Mouse (Mus musculus) heart, postnatal 0 days (tissue): ENCODE measurements around the gene Nae1. TPM values are rescaled to one million over a fixed set of nuclear protein-coding genes. Genes with fewer than 3 reads are reported as not detected.

Experiments
- ATAC-seq: fragments of 200-750 bp; cut with Nextera tagmentation; 2 replicates; pipeline ENCODE4 v1.8.0; 2017; ENCODE audit warnings: low read depth, moderate number of reproducible peaks, moderate library complexity; ENCODE audit not compliant: insufficient read depth
- DNase-seq: peaks from one replicate; pipeline ENCODE4 v3.0.0-alpha.2; 2016; ENCODE audit warnings: low spot score
- H3K27ac ChIP-seq: fragments of 300-500 bp; sonication (generic); 2 replicates; pipeline ENCODE4 v1.5.1; 2014; ENCODE audit warnings: low read depth, mild to moderate bottlenecking
- H3K27me3 ChIP-seq: fragments of 300-500 bp; sonication (generic); 2 replicates; pipeline ENCODE4 v1.6.1; 2014; ENCODE audit warnings: low read length, mixed read lengths; ENCODE audit not compliant: control insufficient read depth, insufficient read depth
- H3K36me3 ChIP-seq: fragments of 300-500 bp; sonication (generic); replicated peaks from 2 replicates; pipeline ENCODE4 v1.6.1; 2014; ENCODE audit warnings: low read length, mixed read lengths; ENCODE audit not compliant: control insufficient read depth, insufficient read depth
- H3K4me1 ChIP-seq: fragments of 300-500 bp; sonication (generic); 2 replicates; pipeline ENCODE4 v1.6.1; 2014; ENCODE audit warnings: antibody characterized with exemption; ENCODE audit not compliant: control insufficient read depth, insufficient read depth
- H3K4me2 ChIP-seq: fragments of 300-500 bp; sonication (generic); 2 replicates; pipeline ENCODE4 v1.6.1; 2014; ENCODE audit warnings: low read depth, mild to moderate bottlenecking, low read length, moderate library complexity
- H3K4me3 ChIP-seq: fragments of 300-500 bp; sonication (generic); 2 replicates; pipeline ENCODE4 v1.5.1; 2014; ENCODE audit warnings: low read depth, low read length
- H3K9ac ChIP-seq: fragments of 300-500 bp; sonication (generic); replicated peaks from 2 replicates; pipeline ENCODE4 v1.6.1; 2014; ENCODE audit warnings: low read depth, low read length, mixed read lengths
- H3K9me3 ChIP-seq: fragments of 300-500 bp; sonication (generic); replicated peaks from 2 replicates; pipeline ENCODE4 v1.6.1; 2016; ENCODE audit warnings: low read length; ENCODE audit not compliant: control insufficient read depth
- CTCF ChIP-seq: IDR thresholded peaks from 2 replicates; pipeline ENCODE4 v1.5.1; 2016; ENCODE audit warnings: antibody characterized with exemption, control low read depth, low read depth
- EP300 ChIP-seq: IDR thresholded peaks from 2 replicates; pipeline ENCODE4 v1.6.1; 2016; ENCODE audit warnings: antibody characterized with exemption, low read depth
- WGBS: fragments of 180-500 bp; shearing (Covaris S2); extraction: QIAGEN DNeasy Blood & Tissue Kit; methylation state at CpG from one replicate; pipeline ENCODE4 v1.1.7; 2014; 5-methylcytosine and 5-hydroxymethylcytosine counted together
- polyA plus RNA-seq: library from polyadenylated mRNA; unstranded; fragments of >200 nt; fragmentation: Nextera tagmentation; extraction: Ambion mirVana; gene quantifications from 2 replicates; pipeline ENCODE4 v1.2.1, GENCODE M21; 2015
- total RNA-seq: library from RNA; depleted of rRNA; stranded (reverse); fragments of >200 nt; gene quantifications from 2 replicates; pipeline ENCODE4 v1.2.3, GENCODE M21; 2014; ENCODE audit warnings: low replicate concordance; rRNA removed

Gene Nae1
- total and polyA plus RNA-seq, 2 experiments from 2014 or later: 28.9 to 66.3 TPM

DNA sequence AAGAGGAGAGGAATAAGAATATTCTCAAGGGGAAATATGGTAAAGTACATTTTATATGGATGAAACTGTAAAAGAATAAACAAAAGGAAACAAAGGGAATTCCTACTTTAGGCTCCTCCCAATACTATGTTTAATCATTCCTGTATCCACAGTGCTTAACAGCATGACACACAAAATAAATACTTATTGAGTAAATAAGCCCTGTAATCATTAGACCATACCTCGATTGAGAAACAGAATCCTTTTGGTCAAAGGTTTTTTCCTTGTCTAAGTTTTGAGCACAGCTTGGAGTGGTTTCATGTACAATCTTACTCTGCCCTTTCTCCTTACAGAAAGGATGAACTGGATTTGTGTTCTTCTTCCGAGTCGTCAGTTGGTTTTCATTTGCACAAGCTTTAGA is 62.0 kb downstream of the Nae1 start:
- no peak for DNase-seq
- no peaks in the 10 kb centered on the region for H3K9me3 ChIP-seq
- WGBS: 67% methylated on average over 3 of the region's 3 CpGs
- H3K4me3 ChIP-seq: no peak overlapping the region
- no peak overlapping the region for H3K4me2 ChIP-seq
- no peaks in the 10 kb centered on the region for H3K27me3 ChIP-seq
- ATAC-seq: no peak
- H3K36me3 ChIP-seq: no peaks in the 10 kb centered on the region
- no peak overlapping the region for H3K27ac ChIP-seq
- TF ChIP-seq EP300: no peak
- no peak for TF ChIP-seq CTCF
- H3K9ac ChIP-seq: no peak overlapping the region
- no peaks in the 10 kb centered on the region for H3K4me1 ChIP-seq

DNA sequence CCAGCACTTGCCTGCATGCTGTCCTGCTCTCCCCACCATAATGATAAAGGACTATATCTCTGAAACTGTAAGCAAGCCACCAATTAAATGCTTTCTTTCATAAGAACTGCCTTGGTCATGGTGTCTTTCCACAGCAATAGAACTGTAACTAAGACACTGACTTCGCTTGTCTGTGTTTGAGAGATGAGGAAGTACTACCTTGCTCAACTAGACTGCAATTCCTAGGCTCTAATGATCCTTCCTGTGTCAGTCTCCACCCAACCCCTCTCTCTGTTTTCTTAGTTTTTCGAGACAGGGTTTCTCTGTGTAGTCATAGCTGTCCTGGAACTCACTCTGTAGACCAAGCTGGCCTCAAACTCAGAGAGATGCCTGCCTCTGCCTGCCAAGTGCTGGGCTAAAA is 67.0 kb downstream of the Nae1 start:
- Histone ChIP-seq H3K27me3 (no peaks in the 10 kb centered on the region), H3K36me3 (no peaks in the 10 kb centered on the region), H3K4me2 (no peak overlapping the region), H3K9ac (no peak overlapping the region), H3K9me3 (no peaks in the 10 kb centered on the region), H3K27ac (no peak overlapping the region), H3K4me3 (no peak overlapping the region), H3K4me1 (no peaks in the 10 kb centered on the region)
- no peak for TF ChIP-seq EP300
- no peak for TF ChIP-seq CTCF
- 43% methylated on average over 2 of the region's 2 CpGs for WGBS
- ATAC-seq: no peak
- DNase-seq: no peak

Other genes with a start within 250 kb of the Nae1 start
- not detected in 2 replicates for gene Cmtm2a, start 241.5 kb downstream of the Nae1 start, total RNA-seq
- gene Cmtm2a, start 241.5 kb downstream of the Nae1 start, polyA plus RNA-seq: not detected in 2 replicates
- not detected in 2 replicates for gene Gm45711, start 224.6 kb downstream of the Nae1 start, total RNA-seq
- not detected in 2 replicates for gene Gm45711, start 224.6 kb downstream of the Nae1 start, polyA plus RNA-seq
- gene Cmtm1, start 224.5 kb downstream of the Nae1 start, total RNA-seq: not detected in 2 replicates
- not detected in 2 replicates for gene Cmtm1, start 224.5 kb downstream of the Nae1 start, polyA plus RNA-seq
- gene Gm11020, start 213.1 kb downstream of the Nae1 start, total RNA-seq: not detected in 2 replicates
- not detected in 2 replicates for gene Gm11020, start 213.1 kb downstream of the Nae1 start, polyA plus RNA-seq
- not detected in 2 replicates for gene Cmtm2b, start 212.4 kb downstream of the Nae1 start, total RNA-seq
- not detected in 2 replicates for gene Cmtm2b, start 212.4 kb downstream of the Nae1 start, polyA plus RNA-seq
- 22.3 and 29.0 TPM in 2 replicates for gene Cmtm3, start 195.2 kb downstream of the Nae1 start, total RNA-seq
- gene Cmtm3, start 195.2 kb downstream of the Nae1 start, polyA plus RNA-seq: 64.6 and 65.2 TPM in 2 replicates
- 10.2 and 13.4 TPM in 2 replicates for gene Cmtm4, start 138.8 kb downstream of the Nae1 start, total RNA-seq
- 1.2 TPM in 2 replicates for gene Cmtm4, start 138.8 kb downstream of the Nae1 start, polyA plus RNA-seq
- gene Dync1li2, start 91.6 kb downstream of the Nae1 start, total RNA-seq: 11.0 and 20.2 TPM in 2 replicates
- gene Dync1li2, start 91.6 kb downstream of the Nae1 start, polyA plus RNA-seq: 36.5 and 38.8 TPM in 2 replicates
- 0.15 TPM in 1 of 2 replicates, not detected in the other for gene Terb1, start 24.7 kb downstream of the Nae1 start, total RNA-seq
- gene Terb1, start 24.7 kb downstream of the Nae1 start, polyA plus RNA-seq: 0.05 and 0.07 TPM in 2 replicates
- 0.99 and 2.3 TPM in 2 replicates for gene Car7, start 52 bp upstream of the Nae1 start, total RNA-seq
- 3.0 and 3.6 TPM in 2 replicates for gene Car7, start 52 bp upstream of the Nae1 start, polyA plus RNA-seq
- gene Pdp2, start 56.8 kb upstream of the Nae1 start, total RNA-seq: 4.0 and 4.2 TPM in 2 replicates
- 5.7 and 6.1 TPM in 2 replicates for gene Pdp2, start 56.8 kb upstream of the Nae1 start, polyA plus RNA-seq
- 8.3 and 8.9 TPM in 2 replicates for gene Cdh16, start 89.8 kb upstream of the Nae1 start, total RNA-seq
- gene Cdh16, start 89.8 kb upstream of the Nae1 start, polyA plus RNA-seq: 11.4 and 13.1 TPM in 2 replicates
- 197 and 317 TPM in 2 replicates for gene Rrad, start 96.7 kb upstream of the Nae1 start, total RNA-seq
- gene Rrad, start 96.7 kb upstream of the Nae1 start, polyA plus RNA-seq: 235 and 284 TPM in 2 replicates
- 132 and 184 TPM in 2 replicates for gene Ciao2b, start 107.3 kb upstream of the Nae1 start, total RNA-seq
- 141 and 147 TPM in 2 replicates for gene Ciao2b, start 107.3 kb upstream of the Nae1 start, polyA plus RNA-seq
- 0.42 TPM in 1 of 2 replicates, not detected in the other for gene Ces2a, start 199.4 kb upstream of the Nae1 start, total RNA-seq
- not detected in 2 replicates for gene Ces2a, start 199.4 kb upstream of the Nae1 start, polyA plus RNA-seq